Mouse (Mus musculus) frontal cortex, adult 2 months (tissue): ENCODE data around the gene Nt5c3b. TPM values are rescaled to one million over a fixed set of nuclear protein-coding genes. Genes with fewer than 3 reads are reported as not detected.

Experiments used
- DNase-seq, 2 experiments: peaks; one replicate each; pipeline ENCODE4 v3.0.0; 2022; ENCODE audit warnings: low spot score in 1 of 2; ENCODE audit errors: extremely low spot score in 1 of 2
- polyA plus RNA-seq: library from polyadenylated mRNA; depleted of rRNA; stranded (reverse); fragments of >200 nt; gene quantifications from 2 replicates; pipeline ENCODE4 v1.2.3, GENCODE M21; 2012; rRNA removed

Nt5c3b gene
- polyA plus RNA-seq, 1 experiment: 77.3 TPM

- DNase-seq: no peak
Observed at GRCm38 (mm10) chr11:100386586-100386985, 55.0 kb downstream of the Nt5c3b start.

- DNase-seq: no peak
Observed at GRCm38 (mm10) chr11:100385016-100385415, 56.6 kb downstream of the Nt5c3b start.

DNA sequence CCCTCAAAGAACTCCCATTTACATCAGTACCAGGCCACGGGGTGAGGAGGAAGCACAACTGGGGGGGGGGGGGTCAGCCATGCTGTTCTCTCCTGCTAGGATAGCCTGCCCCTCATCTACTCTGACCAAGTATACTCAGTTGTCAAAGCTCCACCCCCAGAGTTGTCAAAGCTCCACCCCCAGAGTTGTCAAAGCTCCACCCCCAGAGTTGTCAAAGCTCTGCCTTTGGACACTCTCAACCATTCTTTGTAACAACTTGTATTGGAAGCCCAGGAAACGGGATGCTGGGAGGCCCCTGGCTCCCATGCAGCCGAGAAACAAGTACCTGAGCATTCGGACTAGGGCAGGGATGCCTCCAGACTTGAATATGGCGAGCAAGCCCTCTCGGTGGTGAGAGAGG is 58.9 kb downstream of the Nt5c3b start:
- DNase-seq: no peak

- no peak for DNase-seq
Observed at GRCm38 (mm10) chr11:100379311-100379710, 62.3 kb downstream of the Nt5c3b start.

DNA sequence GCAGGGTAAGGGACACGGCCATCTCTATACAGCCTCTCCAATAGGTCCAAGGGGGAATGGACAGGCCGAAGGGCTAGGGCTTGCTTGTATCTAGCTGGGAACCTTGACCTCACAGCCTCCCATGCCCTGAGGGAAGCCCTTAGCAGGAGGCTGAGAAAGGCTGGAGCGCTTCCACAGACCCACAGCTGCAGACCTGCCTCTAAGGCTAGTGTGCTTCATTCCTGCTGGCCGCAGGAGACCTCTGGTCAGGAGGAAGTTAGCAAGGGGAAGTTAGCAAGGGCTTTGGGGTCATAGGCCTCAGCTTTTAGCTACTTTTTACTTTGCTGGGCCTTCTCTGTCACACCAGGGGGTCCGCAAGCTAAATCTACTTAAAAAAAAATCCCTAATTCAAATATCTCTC is 63.2 kb downstream of the Nt5c3b start:
- no peak for DNase-seq

DNA sequence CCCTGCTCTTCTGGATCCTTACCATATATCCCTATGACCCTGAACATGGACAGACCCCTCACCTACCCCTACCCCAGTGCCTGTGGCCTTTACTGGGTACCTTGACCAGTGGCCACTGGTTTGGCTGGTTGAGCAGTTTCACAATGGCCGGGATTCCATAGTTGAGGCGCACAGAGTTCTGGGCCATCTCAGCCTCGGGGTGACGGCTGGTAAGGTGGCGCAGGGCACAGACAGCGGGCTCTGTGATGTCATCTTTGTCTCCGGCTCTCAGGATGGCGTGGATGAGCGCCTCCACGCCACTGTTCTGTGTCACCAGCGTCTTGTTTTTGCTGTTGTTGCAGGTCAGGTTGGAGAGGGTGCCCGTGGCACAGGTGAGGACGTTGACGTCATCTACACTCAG is 63.6 kb downstream of the Nt5c3b start:
- DNase-seq: no peak

DNA sequence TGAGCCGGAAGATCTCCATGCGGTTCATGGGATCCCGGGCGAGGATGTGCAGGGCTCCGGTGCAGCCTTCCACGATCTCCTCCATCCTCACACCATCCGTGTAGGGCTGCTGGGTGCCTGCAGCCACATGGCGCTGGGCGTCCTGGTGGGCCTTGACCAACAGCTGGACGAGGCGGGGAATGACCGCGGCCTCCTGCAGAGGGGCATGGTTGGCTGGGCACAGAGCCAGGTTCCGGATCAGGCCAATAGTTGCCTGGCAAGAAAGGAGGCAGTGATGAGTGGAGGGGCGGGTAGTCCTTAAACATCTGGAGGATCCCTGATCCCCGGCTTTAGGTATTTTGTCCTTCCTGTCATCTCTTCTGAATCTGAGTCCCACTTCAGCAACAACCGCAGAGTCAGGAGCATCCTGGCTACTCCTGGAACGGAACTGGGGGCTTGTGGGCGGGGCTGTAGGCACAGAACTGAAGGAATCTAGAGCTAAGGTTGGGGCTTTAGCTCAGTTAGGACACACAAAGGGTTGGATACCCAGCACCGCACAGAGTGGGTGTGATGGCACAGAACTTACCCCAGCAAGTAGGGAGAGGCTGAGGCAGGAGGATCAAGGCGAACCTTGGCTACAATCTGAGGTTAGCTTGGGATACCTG is 64.7 kb downstream of the Nt5c3b start:
- DNase-seq: no peak

DNA sequence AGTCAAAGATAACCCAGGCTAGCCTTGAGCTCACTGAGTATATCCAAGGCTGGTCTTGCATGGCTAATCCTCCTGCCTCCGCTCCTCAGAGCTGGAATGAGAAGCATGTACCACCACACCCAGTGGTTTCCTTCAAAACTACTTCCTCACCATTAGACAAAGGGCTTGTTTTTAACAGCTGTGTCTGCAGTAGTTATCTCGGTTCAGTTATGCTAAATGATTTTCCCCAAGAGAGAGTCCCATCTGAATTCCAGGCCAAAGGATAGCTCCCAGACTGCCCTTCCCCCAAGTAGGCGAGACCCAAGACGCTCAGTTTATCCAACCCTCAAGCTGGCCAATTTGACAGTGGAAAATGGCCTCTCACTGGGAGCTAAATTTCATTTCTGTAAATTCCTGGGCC is 65.6 kb downstream of the Nt5c3b start:
- DNase-seq: no peak

DNA sequence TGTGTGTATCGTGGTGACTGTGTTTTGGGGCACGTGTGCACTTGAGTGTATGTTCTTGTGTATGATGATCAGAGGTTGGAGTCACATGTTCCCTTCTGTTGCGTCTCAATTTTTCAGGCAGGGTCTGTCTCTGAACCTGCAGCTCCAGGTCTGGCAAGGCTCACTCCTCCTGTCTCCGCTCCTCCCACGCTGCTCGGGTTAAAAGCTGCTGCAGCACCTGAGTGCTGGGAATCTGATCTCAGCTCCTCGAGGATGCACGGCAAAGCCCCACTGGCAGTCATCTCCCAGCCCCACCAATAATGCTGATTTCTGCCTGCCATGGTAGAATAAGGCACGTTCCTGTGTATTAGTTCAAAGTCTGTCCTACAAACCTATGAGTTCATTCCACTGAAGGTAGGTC is 66.5 kb downstream of the Nt5c3b start:
- DNase-seq: no peak

Other genes with a start within 250 kb of the Nt5c3b start
- 8.3 and 9.4 TPM in 2 replicates for gene Krt9, start 248.6 kb downstream of the Nt5c3b start, polyA plus RNA-seq
- gene Krt14, start 234.3 kb downstream of the Nt5c3b start, polyA plus RNA-seq: 0.08 and 0.12 TPM in 2 replicates
- not detected in 2 replicates for gene Krt16, start 192.9 kb downstream of the Nt5c3b start, polyA plus RNA-seq
- gene Krt17, start 180.8 kb downstream of the Nt5c3b start, polyA plus RNA-seq: 0.23 and 0.28 TPM in 2 replicates
- 0.14 TPM in 1 of 2 replicates, not detected in the other for gene Krt42, start 171.9 kb downstream of the Nt5c3b start, polyA plus RNA-seq
- 510 and 517 TPM in 2 replicates for gene Eif1, start 121.9 kb downstream of the Nt5c3b start, polyA plus RNA-seq
- not detected in 2 replicates for gene Gast, start 107.4 kb downstream of the Nt5c3b start, polyA plus RNA-seq
- gene Hap1, start 85.7 kb downstream of the Nt5c3b start, polyA plus RNA-seq: 251 and 269 TPM in 2 replicates
- gene Jup, start 44.0 kb downstream of the Nt5c3b start, polyA plus RNA-seq: 71.3 and 71.5 TPM in 2 replicates
- 13.6 and 15.8 TPM in 2 replicates for gene P3h4, start 27.0 kb downstream of the Nt5c3b start, polyA plus RNA-seq
- 10.6 and 10.8 TPM in 2 replicates for gene Fkbp10, start 26.1 kb downstream of the Nt5c3b start, polyA plus RNA-seq
- gene Klhl10, start 109 bp upstream of the Nt5c3b start, polyA plus RNA-seq: 0.72 and 0.74 TPM in 2 replicates
- 13.6 and 13.7 TPM in 2 replicates for gene Klhl11, start 30.9 kb upstream of the Nt5c3b start, polyA plus RNA-seq
- 108 and 113 TPM in 2 replicates for gene Acly, start 86.2 kb upstream of the Nt5c3b start, polyA plus RNA-seq
- 1.5 and 2.0 TPM in 2 replicates for gene Ttc25, start 103.8 kb upstream of the Nt5c3b start, polyA plus RNA-seq
- 227 and 230 TPM in 2 replicates for gene Cnp, start 133.1 kb upstream of the Nt5c3b start, polyA plus RNA-seq
- 23.5 and 27.3 TPM in 2 replicates for gene Nkiras2, start 177.4 kb upstream of the Nt5c3b start, polyA plus RNA-seq
- gene Dnajc7, start 178.4 kb upstream of the Nt5c3b start, polyA plus RNA-seq: 224 and 228 TPM in 2 replicates